Mouse (Mus musculus) spleen, adult 18-20 months (tissue): ENCODE data around the gene Fbxw15.
A peak's percentile ranks its signal among the peaks of the same experiment; 100 is the strongest.
"Not testable (repeated sequence)": the region's sequence is repeated elsewhere in the genome, so short reads cannot be mapped to it uniquely, and the experiment has no call there.

Experiments used
- DNase-seq, 2 experiments: peaks; one replicate each; pipeline ENCODE4 v3.0.0; 2022; ENCODE audit warnings: mixed read lengths in 2 of 2

Fbxw15 gene

GRCm38 (mm10) chr9:109568162-109568561 lies at the start of gene Fbxw15:
Fbxw15 (minus strand) TSS chr9:109568262.
- DNase-seq, result not testable (repeated sequence)

- peak in 1 of 2 experiments; percentile 2 for DNase-seq
Observed at GRCm38 (mm10) chr9:109606837-109607236, 38.8 kb upstream of the Fbxw15 start.

- not testable (repeated sequence) for DNase-seq
Observed at GRCm38 (mm10) chr9:109602128-109602527, 34.1 kb upstream of the Fbxw15 start.

GRCm38 (mm10) chr9:109597226-109597625 lies 29.2 kb upstream of the Fbxw15 start:
- no peak for DNase-seq

- no peak for DNase-seq
Observed at GRCm38 (mm10) chr9:109594866-109595265, 26.8 kb upstream of the Fbxw15 start.

GRCm38 (mm10) chr9:109565546-109565945 lies 2.5 kb downstream of the Fbxw15 start:
- no peak for DNase-seq

GRCm38 (mm10) chr9:109562106-109562505 lies 6.0 kb downstream of the Fbxw15 start:
- DNase-seq, result not testable (repeated sequence)

- DNase-seq, result no peak
Observed at GRCm38 (mm10) chr9:109552483-109552882, 15.6 kb downstream of the Fbxw15 start.

- DNase-seq, result not testable (repeated sequence)
Observed at GRCm38 (mm10) chr9:109549666-109550065, 18.4 kb downstream of the Fbxw15 start.

- no peak for DNase-seq
Observed at GRCm38 (mm10) chr9:109523385-109524064, 44.5 kb downstream of the Fbxw15 start.
